Mouse (Mus musculus) bone marrow, adult 2 months (tissue): Measurements from ENCODE around the gene Ntn5. TPM values are rescaled to one million over a fixed set of nuclear protein-coding genes. Genes with fewer than 3 reads are reported as not detected.

Experiments
- H3K27ac ChIP-seq: fragments of 200-500 bp; 2 replicates; pipeline ENCODE4 v1.5.1; 2012; ENCODE audit warnings: low read depth, mild to moderate bottlenecking, control low read depth, inconsistent platforms, low read length; ENCODE audit not compliant: control insufficient read depth, poor library complexity, insufficient read depth
- H3K4me1 ChIP-seq: fragments of 200-500 bp; 2 replicates; pipeline ENCODE4 v1.6.1; 2011; ENCODE audit warnings: low read length; ENCODE audit not compliant: control insufficient read depth, insufficient read depth
- H3K4me3 ChIP-seq: fragments of 200-500 bp; replicated peaks from 2 replicates; pipeline ENCODE3; 2011; ENCODE audit warnings: mild to moderate bottlenecking, low read depth, low read length, control low read depth; ENCODE audit not compliant: control insufficient read depth
- CTCF ChIP-seq: fragments of 200-500 bp; IDR thresholded peaks from 2 replicates; pipeline ENCODE4 v1.5.1; 2011; ENCODE audit warnings: low read length, control low read depth; ENCODE audit not compliant: control insufficient read depth, insufficient read depth
- POLR2A ChIP-seq: fragments of 200-500 bp; IDR thresholded peaks from 2 replicates; pipeline ENCODE4 v1.6.1; 2011; ENCODE audit warnings: low read depth, mild to moderate bottlenecking, control low read depth, low read length, borderline replicate concordance; ENCODE audit not compliant: control insufficient read depth
- WGBS: fragments of 180-500 bp; shearing (Covaris S2); methylation state at CpG from one replicate; pipeline ENCODE4 v1.1.7; 2018; 5-methylcytosine and 5-hydroxymethylcytosine counted together
- polyA plus RNA-seq: library from polyadenylated mRNA; stranded (reverse); fragments of >200 nt; gene quantifications from 2 replicates; pipeline ENCODE4 v1.2.4, GENCODE M21; 2011; ENCODE audit warnings: low replicate concordance; ENCODE audit not compliant: missing spikeins, insufficient read depth, insufficient read length

The Ntn5 gene
- polyA plus RNA-seq, 1 experiment, result not detected

DNA sequence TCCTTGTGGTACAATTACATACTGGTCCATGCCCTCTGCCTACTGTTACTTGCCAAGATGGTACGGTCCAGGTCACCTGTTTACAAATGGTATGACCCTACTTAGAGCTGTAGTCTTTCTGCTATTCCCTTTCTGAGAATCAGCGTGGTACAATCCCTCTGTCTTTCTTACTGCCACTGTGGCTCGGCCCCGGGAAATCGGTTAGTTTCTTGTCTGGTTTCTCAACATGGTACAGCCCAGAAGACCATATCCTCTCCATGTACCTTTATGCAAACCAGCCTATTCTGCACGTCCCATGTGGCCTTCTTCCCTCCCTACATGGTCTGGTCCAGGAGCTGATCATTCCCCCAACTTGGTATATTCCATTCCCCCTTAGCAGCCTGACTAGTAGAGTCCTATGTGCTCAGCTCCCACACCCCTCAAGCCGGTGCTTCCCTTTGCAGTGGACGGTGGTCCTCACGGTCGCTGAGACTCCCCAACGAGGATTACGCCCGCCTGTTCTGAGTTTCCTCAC lies 20.3 kb downstream of the Ntn5 start:
- peak overlapping the region; percentile 35; the same call in 1 of the 2 replicates for H3K27ac ChIP-seq
- H3K4me3 ChIP-seq, result peak overlapping the region; percentile 10
- TF ChIP-seq POLR2A (no peak), CTCF (no peak)
- peaks cover 10% of the 10 kb centered on the region for H3K4me1 ChIP-seq
- 1% methylated on average over 13 of the region's 13 CpGs for WGBS

- WGBS, result under 1% methylated on average over 36 of the region's 36 CpGs
- peak within 1 kb of the TSS; percentile 60 for H3K4me3 ChIP-seq
- H3K27ac ChIP-seq, result peak within 1 kb of the TSS; percentile 48
- no peak for TF ChIP-seq POLR2A
- TF ChIP-seq CTCF, result no peak
- peaks cover 11% of the 10 kb centered on the region for H3K4me1 ChIP-seq
These were observed 21.1 kb downstream of the Ntn5 start, which contains the start of gene Dbp for GRCm38 (mm10) chr7:45704730-45705442. Gene Dbp, plus strand, starts transcription at chr7:45705088.

DNA sequence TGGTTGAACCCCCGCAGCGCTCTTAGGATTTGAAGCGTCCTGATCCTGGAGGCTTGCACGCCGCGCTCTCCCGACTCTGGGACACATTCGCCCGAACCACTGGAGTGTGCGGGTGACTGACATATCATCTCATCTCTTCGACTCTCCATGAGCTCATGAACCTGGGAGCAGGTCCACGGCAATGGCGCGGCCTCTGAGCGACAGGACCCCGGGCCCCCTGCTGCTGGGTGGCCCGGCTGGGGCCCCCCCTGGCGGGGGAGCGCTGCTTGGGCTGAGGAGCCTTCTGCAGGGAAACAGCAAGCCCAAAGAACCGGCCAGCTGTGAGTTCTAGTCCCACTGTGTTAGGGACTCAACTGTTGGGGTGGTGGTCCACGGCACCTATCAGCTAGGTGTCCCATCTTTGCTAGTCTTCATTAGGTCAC lies 21.6 kb downstream of the Ntn5 start:
- H3K4me1 ChIP-seq, result peaks cover 11% of the 10 kb centered on the region
- no peak for TF ChIP-seq CTCF
- no peak for TF ChIP-seq POLR2A
- WGBS, result under 1% methylated on average over 21 of the region's 21 CpGs
- H3K27ac ChIP-seq, result peak overlapping the region; percentile 48
- peak overlapping the region; percentile 60 for H3K4me3 ChIP-seq

DNA sequence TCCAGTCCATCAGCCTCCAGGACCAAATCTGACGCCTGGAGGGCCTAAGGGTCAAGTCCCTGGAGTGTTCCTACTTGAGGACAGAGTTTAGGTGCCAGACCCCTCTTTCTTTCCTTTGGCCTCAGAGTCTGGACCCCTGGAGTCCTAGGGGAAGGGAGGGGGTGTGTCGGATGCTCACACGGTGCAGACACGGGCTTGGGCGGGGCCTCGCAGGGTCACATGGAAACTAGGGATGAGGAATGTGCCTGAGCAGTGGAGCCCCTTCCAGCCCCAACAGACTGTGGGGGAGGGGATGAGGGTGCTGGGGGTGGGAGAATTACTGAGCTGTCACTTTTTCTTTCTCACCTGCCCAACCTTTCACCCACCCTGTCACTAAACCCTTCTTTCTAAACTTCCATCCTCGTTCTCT lies 22.1 kb downstream of the Ntn5 start:
- Histone ChIP-seq H3K27ac (peak overlapping the region; percentile 48), H3K4me1 (peaks cover 11% of the 10 kb centered on the region), H3K4me3 (peak overlapping the region; percentile 60)
- TF ChIP-seq CTCF (no peak), POLR2A (no peak)
- WGBS, result 0% methylated on average over 7 of the region's 7 CpGs

DNA sequence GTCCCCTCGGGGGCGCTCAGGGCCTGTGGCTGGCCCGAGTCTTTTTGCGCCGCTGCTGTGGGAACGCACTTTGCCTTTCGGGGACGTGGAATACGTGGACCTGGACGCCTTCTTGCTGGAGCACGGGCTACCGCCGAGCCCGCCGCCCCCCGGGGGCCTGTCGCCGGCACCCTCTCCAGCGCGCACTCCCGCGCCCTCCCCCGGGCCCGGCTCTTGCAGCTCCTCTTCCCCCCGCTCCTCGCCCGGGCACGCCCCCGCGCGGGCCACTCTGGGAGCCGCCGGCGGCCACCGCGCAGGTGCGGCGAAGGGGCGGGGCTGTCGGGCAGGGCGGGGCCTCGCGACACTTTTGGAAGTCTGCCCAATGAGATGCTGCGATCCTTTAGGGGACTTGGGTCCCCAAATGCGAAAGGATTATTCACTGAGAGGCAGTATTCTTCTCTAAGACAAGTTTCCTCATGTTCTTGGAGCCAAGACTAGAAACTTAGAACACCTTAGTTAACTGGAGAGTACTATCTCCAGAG lies 23.0 kb downstream of the Ntn5 start:
- Histone ChIP-seq H3K27ac (peak overlapping the region; percentile 77), H3K4me1 (peaks cover 11% of the 10 kb centered on the region), H3K4me3 (peak overlapping the region; percentile 63)
- TF ChIP-seq POLR2A (peak; percentile 40; the same call in 1 of the 2 replicates), CTCF (no peak)
- under 1% methylated on average over 45 of the region's 45 CpGs for WGBS

- WGBS, result 0% methylated on average over 27 of the region's 27 CpGs
- H3K4me1 ChIP-seq, result peaks cover 11% of the 10 kb centered on the region
- H3K27ac ChIP-seq, result peak overlapping the region; percentile 77
- TF ChIP-seq CTCF (no peak), POLR2A (peak; percentile 44; the same call in 1 of the 2 replicates)
- H3K4me3 ChIP-seq, result peak overlapping the region; percentile 61
These were observed 23.6 kb downstream of the Ntn5 start for GRCm38 (mm10) chr7:45707375-45707967.

DNA sequence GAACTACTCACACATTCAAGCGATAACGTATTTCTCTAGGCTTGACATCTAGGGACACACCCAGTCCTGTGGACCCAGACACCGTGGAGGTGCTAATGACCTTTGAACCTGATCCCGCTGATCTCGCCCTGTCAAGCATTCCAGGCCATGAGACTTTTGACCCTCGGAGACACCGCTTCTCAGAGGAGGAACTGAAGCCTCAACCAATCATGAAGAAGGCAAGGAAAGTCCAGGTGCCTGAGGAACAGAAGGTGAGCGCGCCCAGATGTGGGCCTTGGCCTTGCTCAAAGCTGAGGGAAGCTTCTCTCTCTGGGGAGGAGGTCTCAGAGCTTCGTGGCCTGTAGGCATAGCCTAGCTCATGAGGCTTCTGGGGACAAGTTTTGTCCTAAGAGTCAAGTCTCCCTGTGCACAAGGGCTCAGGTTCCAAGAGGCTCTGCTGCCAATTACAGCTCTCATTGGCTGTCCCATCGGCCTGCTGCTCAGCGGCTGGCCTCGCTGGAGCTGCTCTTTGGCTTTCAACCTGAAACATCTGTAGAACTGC lies 24.5 kb downstream of the Ntn5 start:
- peak overlapping the region; percentile 6 for H3K4me3 ChIP-seq
- 33% methylated on average over 13 of the region's 13 CpGs for WGBS
- peaks cover 11% of the 10 kb centered on the region for H3K4me1 ChIP-seq
- peak overlapping the region; percentile 77 for H3K27ac ChIP-seq
- TF ChIP-seq CTCF (no peak), POLR2A (no peak)

GRCm38 (mm10) chr7:45709036-45709435 lies 25.2 kb downstream of the Ntn5 start:
- no peak for TF ChIP-seq CTCF
- no peak for TF ChIP-seq POLR2A
- H3K4me3 ChIP-seq, result no peak overlapping the region
- peaks cover 11% of the 10 kb centered on the region for H3K4me1 ChIP-seq
- 82% methylated on average over 6 of the region's 6 CpGs for WGBS
- H3K27ac ChIP-seq, result no peak overlapping the region
